Mouse (Mus musculus): Measurements from ENCODE around the gene Kif2c. TPM values are rescaled to one million over a fixed set of nuclear protein-coding genes. Genes with fewer than 3 reads are reported as not detected.

Kif2c gene
- total and polyA plus RNA-seq, 3 experiments, result 0.14 to 0.26 (median 0.25) TPM

GRCm38 (mm10) chr4:117169936-117170335 lies 12.5 kb downstream of the Kif2c start:
- no peaks in the 10 kb centered on the region for H3K79me2 ChIP-seq (replicated peaks; ENCODE audit: control insufficient read depth, insufficient read depth, low read length)
- H3K36me3 ChIP-seq (ENCODE audit: control insufficient read depth, insufficient read depth, low read length), result no peaks in the 10 kb centered on the region
- no peak overlapping the region for H3K9ac ChIP-seq (ENCODE audit: low read depth, low read length)
- H3K4me1 ChIP-seq (ENCODE audit: control insufficient read depth, insufficient read depth, low read length), result no peaks in the 10 kb centered on the region
- no peak overlapping the region for H3K27ac ChIP-seq
- DNase-seq, result no peak
- intact Hi-C loops (cut with DNase I), result no loop called here
- TF ChIP-seq CTCF (IDR thresholded peaks at IDR 0.05) (no peak), EP300 (IDR thresholded peaks at IDR 0.05; ENCODE audit: insufficient read depth, low read depth, low read length) (no peak), POLR2A (IDR thresholded peaks at IDR 0.05; ENCODE audit: insufficient read depth, low read depth, low read length) (no peak)
- H3K4me3 ChIP-seq, result no peak overlapping the region
- H3K27me3 ChIP-seq (ENCODE audit: control insufficient read depth, insufficient read depth, low read length), result no peaks in the 10 kb centered on the region
- WGBS, result 80% methylated on average over 5 of the region's 5 CpGs

- 83% methylated on average over 4 of the region's 4 CpGs for WGBS
- no peak overlapping the region for H3K9ac ChIP-seq (ENCODE audit: low read depth, low read length)
- no peaks in the 10 kb centered on the region for H3K27me3 ChIP-seq (ENCODE audit: control insufficient read depth, insufficient read depth, low read length)
- intact Hi-C loops (cut with DNase I), result no loop called here
- no peak for DNase-seq
- no peak overlapping the region for H3K27ac ChIP-seq
- H3K4me1 ChIP-seq (ENCODE audit: control insufficient read depth, insufficient read depth, low read length), result no peaks in the 10 kb centered on the region
- no peaks in the 10 kb centered on the region for H3K36me3 ChIP-seq (ENCODE audit: control insufficient read depth, insufficient read depth, low read length)
- H3K4me3 ChIP-seq, result no peak overlapping the region
- TF ChIP-seq POLR2A (IDR thresholded peaks at IDR 0.05; ENCODE audit: insufficient read depth, low read depth, low read length) (no peak), CTCF (IDR thresholded peaks at IDR 0.05) (no peak), EP300 (IDR thresholded peaks at IDR 0.05; ENCODE audit: insufficient read depth, low read depth, low read length) (no peak)
- no peaks in the 10 kb centered on the region for H3K79me2 ChIP-seq (replicated peaks; ENCODE audit: control insufficient read depth, insufficient read depth, low read length)
These were observed 21.3 kb downstream of the Kif2c start for GRCm38 (mm10) chr4:117161183-117161582.

GRCm38 (mm10) chr4:117159666-117160065 lies 22.8 kb downstream of the Kif2c start:
- Histone ChIP-seq H3K27ac (no peak overlapping the region), H3K36me3 (ENCODE audit: control insufficient read depth, insufficient read depth, low read length) (no peaks in the 10 kb centered on the region), H3K9ac (ENCODE audit: low read depth, low read length) (no peak overlapping the region), H3K79me2 (replicated peaks; ENCODE audit: control insufficient read depth, insufficient read depth, low read length) (no peaks in the 10 kb centered on the region), H3K4me3 (no peak overlapping the region), H3K4me1 (ENCODE audit: control insufficient read depth, insufficient read depth, low read length) (peaks cover 3% of the 10 kb centered on the region; the same call in 1 of the 2 replicates), H3K27me3 (ENCODE audit: control insufficient read depth, insufficient read depth, low read length) (no peaks in the 10 kb centered on the region)
- WGBS, result 82% methylated on average over 10 of the region's 10 CpGs
- intact Hi-C loops (cut with DNase I), result no loop called here
- DNase-seq, result no peak
- TF ChIP-seq CTCF (IDR thresholded peaks at IDR 0.05), result no peak
- TF ChIP-seq POLR2A (IDR thresholded peaks at IDR 0.05; ENCODE audit: insufficient read depth, low read depth, low read length), result no peak
- no peak for TF ChIP-seq EP300 (IDR thresholded peaks at IDR 0.05; ENCODE audit: insufficient read depth, low read depth, low read length)

DNA sequence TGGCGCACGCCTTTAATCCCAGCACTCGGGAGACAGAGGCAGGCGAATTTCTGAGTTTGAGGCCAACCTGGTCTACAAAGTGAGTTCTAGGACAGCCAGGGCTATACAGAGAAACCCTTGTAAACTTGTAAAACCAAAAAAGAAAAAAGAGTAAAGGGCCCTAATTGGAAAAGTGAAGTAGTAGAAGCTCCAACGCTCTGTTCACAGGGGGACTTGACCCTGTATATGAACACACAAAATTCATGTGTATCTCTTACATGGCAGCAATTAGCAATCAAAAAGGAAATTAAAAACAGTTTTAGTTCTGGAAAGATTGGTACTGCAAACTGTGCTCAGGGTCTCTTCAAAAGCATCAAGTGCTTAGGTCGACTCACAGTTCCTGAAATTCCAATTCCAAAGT lies 26.1 kb downstream of the Kif2c start:
- Histone ChIP-seq H3K36me3 (ENCODE audit: control insufficient read depth, insufficient read depth, low read length) (peaks cover 7% of the 10 kb centered on the region), H3K27me3 (ENCODE audit: control insufficient read depth, insufficient read depth, low read length) (no peaks in the 10 kb centered on the region), H3K4me3 (peak overlapping the region; percentile 66), H3K4me1 (ENCODE audit: control insufficient read depth, insufficient read depth, low read length) (peaks cover 3% of the 10 kb centered on the region; the same call in 1 of the 2 replicates), H3K9ac (ENCODE audit: low read depth, low read length) (no peak overlapping the region), H3K27ac (peak overlapping the region; percentile 78), H3K79me2 (replicated peaks; ENCODE audit: control insufficient read depth, insufficient read depth, low read length) (no peaks in the 10 kb centered on the region)
- 25% methylated on average over 6 of the region's 6 CpGs for WGBS
- intact Hi-C loops (cut with DNase I), result loop anchor here (2.0 kb wide), 1 partner anchor 26 kb away; the partner anchor contains the start of gene Kif2c
- no peak for DNase-seq
- TF ChIP-seq POLR2A (IDR thresholded peaks at IDR 0.05; ENCODE audit: insufficient read depth, low read depth, low read length) (no peak), EP300 (IDR thresholded peaks at IDR 0.05; ENCODE audit: insufficient read depth, low read depth, low read length) (no peak), CTCF (IDR thresholded peaks at IDR 0.05) (no peak)

GRCm38 (mm10) chr4:117155792-117156355 lies 26.6 kb downstream of the Kif2c start, which contains the start of gene Rps8:
Rps8 (minus strand) TSS chr4:117156243.
- TF ChIP-seq CTCF (IDR thresholded peaks at IDR 0.05) (no peak), POLR2A (IDR thresholded peaks at IDR 0.05; ENCODE audit: insufficient read depth, low read depth, low read length) (peak; percentile 96), EP300 (IDR thresholded peaks at IDR 0.05; ENCODE audit: insufficient read depth, low read depth, low read length) (peak; percentile 32; the same call in 1 of the 2 replicates)
- Histone ChIP-seq H3K27ac (peak within 1 kb of the TSS; percentile 78), H3K79me2 (replicated peaks; ENCODE audit: control insufficient read depth, insufficient read depth, low read length) (no peaks in the 10 kb centered on the region), H3K4me1 (ENCODE audit: control insufficient read depth, insufficient read depth, low read length) (peaks cover 3% of the 10 kb centered on the region; the same call in 1 of the 2 replicates), H3K27me3 (ENCODE audit: control insufficient read depth, insufficient read depth, low read length) (no peaks in the 10 kb centered on the region), H3K36me3 (ENCODE audit: control insufficient read depth, insufficient read depth, low read length) (peaks cover 7% of the 10 kb centered on the region), H3K9ac (ENCODE audit: low read depth, low read length) (peak within 1 kb of the TSS; percentile 94), H3K4me3 (peak within 1 kb of the TSS; percentile 66)
- DNase-seq, result peak; percentile 90 to 92
- WGBS, result under 1% methylated on average over 52 of the region's 52 CpGs
- intact Hi-C loops (cut with DNase I), result loop anchor here (2.0 kb wide), 3 partner anchors 19 to 35 kb away; partner anchors contain the start of gene Kif2c
